Mouse (Mus musculus): ENCODE measurements around the gene Slc39a2.
A peak's percentile ranks its signal among the peaks of the same experiment; 100 is the strongest.

Gene Slc39a2

DNA sequence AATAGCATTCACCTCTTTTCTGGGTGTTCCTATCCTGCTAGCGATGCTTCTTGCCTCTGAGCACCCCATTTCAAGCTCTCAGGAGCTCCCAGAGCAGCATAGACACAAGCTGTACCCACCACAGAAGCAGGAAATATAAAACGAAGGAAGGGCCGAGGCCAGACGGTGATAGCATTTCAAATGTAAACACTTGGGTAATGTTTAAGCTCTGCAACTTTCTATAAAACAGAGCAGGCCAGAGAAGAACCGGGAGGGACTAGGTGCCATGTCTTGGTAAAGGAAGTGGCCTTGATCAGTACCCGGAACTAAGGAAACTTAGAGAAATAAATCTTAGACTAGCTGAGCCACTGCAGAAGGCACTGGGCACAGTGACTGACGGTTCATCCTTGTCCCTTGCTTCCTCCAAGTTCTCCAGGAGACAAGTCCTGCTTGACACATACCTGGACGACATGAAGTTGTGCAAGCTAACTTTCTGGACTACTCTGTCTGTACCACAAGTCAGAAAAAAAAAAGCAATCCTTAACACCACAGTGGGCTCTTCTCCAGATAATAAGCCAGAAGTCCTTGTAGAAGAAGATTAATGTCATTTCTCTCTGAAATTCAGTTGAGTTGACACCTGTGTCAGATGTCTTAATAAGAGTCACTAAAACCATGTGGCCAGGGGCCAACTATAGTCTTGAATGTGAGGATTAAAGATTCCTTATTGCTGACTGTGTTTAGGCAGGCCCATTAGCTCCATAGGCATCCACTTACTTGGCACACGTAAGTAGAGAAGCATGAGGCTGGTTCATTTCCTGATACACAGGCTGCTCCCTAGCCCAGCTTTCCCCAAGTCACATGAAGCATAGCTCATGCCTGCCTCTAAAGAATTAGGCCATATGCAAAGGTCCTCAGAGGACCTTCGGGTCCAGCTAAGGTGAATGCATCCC, 39.7 kb downstream of the Slc39a2 start:
- DNase-seq: no peak

DNA sequence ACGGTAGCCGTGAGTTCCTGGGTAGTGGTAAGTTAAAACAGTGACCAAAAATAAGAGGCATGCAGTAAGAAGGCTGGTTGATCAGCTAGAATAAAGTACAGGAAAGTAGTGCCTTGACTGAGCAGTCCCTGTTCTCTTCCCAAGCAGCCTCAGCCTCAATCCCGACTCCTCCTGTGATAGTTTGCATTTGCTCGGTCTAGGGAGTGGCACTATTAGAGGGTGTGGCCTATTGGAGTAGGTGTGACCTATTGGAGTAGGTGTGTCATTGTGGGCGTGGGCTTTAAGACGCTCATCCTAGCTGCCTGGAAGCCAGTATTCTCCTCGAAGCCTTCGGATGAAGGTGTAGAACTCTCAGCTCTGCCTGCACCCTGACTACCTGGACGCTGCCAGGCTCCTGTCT, 46.3 kb downstream of the Slc39a2 start:
- no peak for DNase-seq

GRCm38 (mm10) chr14:51940944-51941560, 48.4 kb downstream of the Slc39a2 start:
- DNase-seq: peak; percentile 71

GRCm38 (mm10) chr14:51941577-51941976, 48.9 kb downstream of the Slc39a2 start:
- DNase-seq: no peak

GRCm38 (mm10) chr14:51942236-51942635, 49.5 kb downstream of the Slc39a2 start:
- no peak for DNase-seq

- DNase-seq: no peak
Observed at GRCm38 (mm10) chr14:51943336-51943735, 50.6 kb downstream of the Slc39a2 start.

Data from lung, postnatal 36 days (tissue).